Mouse (Mus musculus) layer of hippocampus, adult 8-10 months (tissue): Measurements from ENCODE around the gene Tpo. TPM values are rescaled to one million over a fixed set of nuclear protein-coding genes. Genes with fewer than 3 reads are reported as not detected.

Source experiments
- DNase-seq, 2 experiments: peaks; one replicate each; pipeline ENCODE4 v3.0.0; 2022; ENCODE audit warnings: low spot score in 2 of 2
- total RNA-seq, 4 experiments: library from RNA; stranded (reverse); gene quantifications; 2 replicates each; pipeline ENCODE4 v1.2.4; 2022

Gene Tpo
- total RNA-seq, 4 experiments from 2014 or later, result 0.09 to 0.54 (median 0.47) TPM; not detected in 1

GRCm38 (mm10) chr12:30023491-30023890 is 108.9 kb downstream of the Tpo start:
- no peak for DNase-seq

GRCm38 (mm10) chr12:30020447-30020846 is 112.0 kb downstream of the Tpo start:
- DNase-seq, result no peak

- no peak for DNase-seq
Observed at GRCm38 (mm10) chr12:30017131-30017530, 115.3 kb downstream of the Tpo start.

- no peak for DNase-seq
Observed at GRCm38 (mm10) chr12:30015501-30015900, 116.9 kb downstream of the Tpo start.

- DNase-seq, result no peak
Observed at GRCm38 (mm10) chr12:30008741-30009140, 123.7 kb downstream of the Tpo start.

- DNase-seq, result no peak
Observed at GRCm38 (mm10) chr12:30006586-30006985, 125.8 kb downstream of the Tpo start.

Other genes starting within 250 kb of the Tpo start
- 10 to 100 TPM; 65.3 to 84.7 (median 75.5) TPM for gene Pxdn, start 195.0 kb downstream of the Tpo start, total RNA-seq
- 1 to 10 TPM; 4.5 to 8.3 (median 7.0) TPM for gene Sntg2, start 240.8 kb upstream of the Tpo start, total RNA-seq